Mouse (Mus musculus): ENCODE measurements around the gene AL732309.1. TPM values are rescaled to one million over a fixed set of nuclear protein-coding genes. Genes with fewer than 3 reads are reported as not detected.
A peak's percentile ranks its signal among the peaks of the same experiment; 100 is the strongest.

The AL732309.1 gene
- polyA plus RNA-seq, 1 experiment from 2014 or later = 5.7 TPM

- peaks cover 51% of the 10 kb centered on the region for H3K27me3 ChIP-seq (ENCODE audit: insufficient read depth, poor library complexity, severe bottlenecking)
Measured at GRCm38 (mm10) chr2:25286837-25287636, 40.4 kb upstream of the AL732309.1 start.

GRCm38 (mm10) chr2:25286314-25286713, 39.7 kb upstream of the AL732309.1 start:
- Histone ChIP-seq H3K4me1 (replicated peaks) (peaks cover 15% of the 10 kb centered on the region), H3K27ac (no peak overlapping the region), H3K4me3 (no peak overlapping the region), H3K27me3 (ENCODE audit: insufficient read depth, poor library complexity, severe bottlenecking) (peaks cover 44% of the 10 kb centered on the region), H3K9me3 (no peaks in the 10 kb centered on the region), H3K36me3 (peaks cover 51% of the 10 kb centered on the region)
- 88% methylated on average over 1 of the region's 1 CpGs for WGBS
- no peak for DNase-seq (ENCODE audit: low spot score)

More at GRCm38 (mm10) chr2:25286837-25287636, 40.4 kb upstream of the AL732309.1 start:
- H3K4me1 ChIP-seq (replicated peaks) = peaks cover 22% of the 10 kb centered on the region
- DNase-seq (ENCODE audit: low spot score) = no peak
- H3K4me3 ChIP-seq = no peak overlapping the region
- 62% methylated on average over 7 of the region's 7 CpGs for WGBS
- H3K9me3 ChIP-seq = no peaks in the 10 kb centered on the region
- H3K36me3 ChIP-seq = peaks cover 44% of the 10 kb centered on the region
- no peak overlapping the region for H3K27ac ChIP-seq

DNA sequence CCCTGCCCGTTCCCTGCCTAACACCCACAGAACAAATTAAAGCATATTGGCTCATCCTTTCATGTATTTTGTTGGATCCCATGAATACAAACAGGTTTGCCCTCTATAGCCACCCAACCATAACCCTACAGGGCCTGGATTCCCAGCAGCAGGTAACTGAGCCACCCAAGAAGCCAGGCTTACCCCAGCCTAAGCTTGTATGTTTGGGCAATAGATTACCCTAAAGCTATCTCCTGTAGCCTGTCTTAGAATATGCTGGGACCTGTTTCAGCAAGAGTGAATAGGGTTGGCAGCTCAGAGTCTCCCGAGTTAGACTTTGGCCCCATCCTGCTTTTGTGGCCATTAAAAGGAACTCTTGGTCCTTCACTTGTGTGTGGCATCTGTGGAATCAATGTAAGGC, 38.9 kb upstream of the AL732309.1 start:
- Histone ChIP-seq H3K4me3 (no peak overlapping the region), H3K36me3 (peaks cover 59% of the 10 kb centered on the region), H3K4me1 (replicated peaks) (peaks cover 9% of the 10 kb centered on the region), H3K27ac (no peak overlapping the region), H3K9me3 (no peaks in the 10 kb centered on the region), H3K27me3 (ENCODE audit: insufficient read depth, poor library complexity, severe bottlenecking) (peaks cover 36% of the 10 kb centered on the region)
- 92% methylated on average over 2 of the region's 2 CpGs for WGBS
- DNase-seq (ENCODE audit: low spot score) = no peak

DNA sequence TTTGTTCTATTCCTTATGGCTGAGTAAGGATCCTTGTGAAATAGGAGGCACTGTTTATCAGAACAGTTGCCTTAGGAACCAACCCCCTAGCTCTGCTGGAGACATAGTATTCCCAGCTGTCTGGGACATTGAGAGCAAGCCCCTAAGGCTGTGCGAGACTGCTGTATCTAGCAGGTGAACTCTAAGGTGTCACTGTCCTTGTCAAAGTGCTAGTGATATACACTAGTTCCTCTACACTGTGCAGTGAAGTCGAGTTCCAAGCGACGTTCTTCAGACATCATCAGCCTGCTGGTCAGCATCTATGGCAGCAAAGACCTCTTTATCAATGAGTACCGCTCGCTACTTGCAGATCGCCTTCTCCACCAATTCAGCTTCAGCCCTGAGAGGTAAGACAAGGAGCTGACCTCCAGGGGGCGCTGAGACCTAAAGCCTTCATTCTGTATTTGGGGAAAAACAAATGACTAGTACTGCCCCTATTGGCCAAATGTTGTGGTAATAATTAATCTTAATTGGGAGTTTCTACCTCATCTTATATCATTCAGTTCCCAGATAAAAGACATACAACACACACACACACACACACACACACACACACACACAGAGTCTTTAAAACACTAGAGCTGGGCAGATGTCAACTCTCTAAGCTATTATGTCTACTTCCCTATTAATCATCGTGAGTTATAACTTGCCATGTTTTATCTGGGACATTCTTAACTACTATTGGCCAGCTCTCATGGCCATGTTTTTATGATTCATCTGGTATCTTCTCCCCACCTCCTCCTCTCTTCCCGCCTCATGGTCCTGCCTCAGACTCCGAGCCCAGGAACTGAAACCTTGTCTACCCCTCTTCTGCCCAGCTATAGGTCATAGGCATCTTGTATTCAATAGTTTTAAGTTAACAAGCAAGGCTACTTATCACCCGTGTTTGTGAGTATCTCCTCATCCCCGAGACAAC, 32.5 kb upstream of the AL732309.1 start:
- 63% methylated on average over 13 of the region's 13 CpGs for WGBS
- Histone ChIP-seq H3K27ac (no peak overlapping the region), H3K36me3 (peaks cover 100% of the 10 kb centered on the region), H3K9me3 (no peaks in the 10 kb centered on the region), H3K4me3 (no peak overlapping the region), H3K27me3 (ENCODE audit: insufficient read depth, poor library complexity, severe bottlenecking) (no peaks in the 10 kb centered on the region), H3K4me1 (replicated peaks) (peaks cover 2% of the 10 kb centered on the region; the same call in 1 of the 2 replicates)
- peak; percentile 81 for DNase-seq (ENCODE audit: low spot score)

GRCm38 (mm10) chr2:25273010-25273409, 26.3 kb upstream of the AL732309.1 start:
- H3K4me1 ChIP-seq (replicated peaks) = peaks cover 34% of the 10 kb centered on the region
- H3K27ac ChIP-seq = peak overlapping the region; percentile 91
- no peaks in the 10 kb centered on the region for H3K27me3 ChIP-seq (ENCODE audit: insufficient read depth, poor library complexity, severe bottlenecking)
- DNase-seq (ENCODE audit: low spot score) = no peak
- H3K36me3 ChIP-seq = peaks cover 81% of the 10 kb centered on the region
- no peaks in the 10 kb centered on the region for H3K9me3 ChIP-seq
- 40% methylated on average over 16 of the region's 16 CpGs for WGBS
- H3K4me3 ChIP-seq = peak overlapping the region; percentile 91

- Histone ChIP-seq H3K27me3 (ENCODE audit: insufficient read depth, poor library complexity, severe bottlenecking) (no peaks in the 10 kb centered on the region), H3K36me3 (peaks cover 80% of the 10 kb centered on the region), H3K4me3 (peak overlapping the region; percentile 91), H3K9me3 (no peaks in the 10 kb centered on the region), H3K27ac (peak overlapping the region; percentile 91), H3K4me1 (replicated peaks) (peaks cover 36% of the 10 kb centered on the region)
- no peak for DNase-seq (ENCODE audit: low spot score)
- under 1% methylated on average over 29 of the region's 29 CpGs for WGBS
Measured at GRCm38 (mm10) chr2:25272515-25272914, 25.9 kb upstream of the AL732309.1 start.

- peaks cover 74% of the 10 kb centered on the region for H3K36me3 ChIP-seq
- H3K4me3 ChIP-seq = peak within 1 kb of the TSS; percentile 91
- peak within 1 kb of the TSS; percentile 91 for H3K27ac ChIP-seq
- H3K9me3 ChIP-seq = no peaks in the 10 kb centered on the region
- H3K4me1 ChIP-seq (replicated peaks) = peaks cover 41% of the 10 kb centered on the region
- H3K27me3 ChIP-seq (ENCODE audit: insufficient read depth, poor library complexity, severe bottlenecking) = no peaks in the 10 kb centered on the region
- DNase-seq (ENCODE audit: low spot score) = peak; percentile 99
- under 1% methylated on average over 55 of the region's 55 CpGs for WGBS
Measured at GRCm38 (mm10) chr2:25271827-25272511, 25.3 kb upstream of the AL732309.1 start, which contains the start of the genes Ssna1 and Anapc2. Gene Ssna1, minus strand, starts transcription at chr2:25272438. Gene Anapc2, plus strand, starts transcription at chr2:25272478.

- WGBS = 80% methylated on average over 4 of the region's 4 CpGs
- no peak overlapping the region for H3K27ac ChIP-seq
- peaks cover 37% of the 10 kb centered on the region for H3K36me3 ChIP-seq
- H3K4me1 ChIP-seq (replicated peaks) = peaks cover 65% of the 10 kb centered on the region
- peaks cover 26% of the 10 kb centered on the region for H3K27me3 ChIP-seq (ENCODE audit: insufficient read depth, poor library complexity, severe bottlenecking)
- H3K4me3 ChIP-seq = no peak overlapping the region
- DNase-seq (ENCODE audit: low spot score) = no peak
- no peaks in the 10 kb centered on the region for H3K9me3 ChIP-seq
Measured at GRCm38 (mm10) chr2:25267746-25268309, 21.2 kb upstream of the AL732309.1 start.

DNA sequence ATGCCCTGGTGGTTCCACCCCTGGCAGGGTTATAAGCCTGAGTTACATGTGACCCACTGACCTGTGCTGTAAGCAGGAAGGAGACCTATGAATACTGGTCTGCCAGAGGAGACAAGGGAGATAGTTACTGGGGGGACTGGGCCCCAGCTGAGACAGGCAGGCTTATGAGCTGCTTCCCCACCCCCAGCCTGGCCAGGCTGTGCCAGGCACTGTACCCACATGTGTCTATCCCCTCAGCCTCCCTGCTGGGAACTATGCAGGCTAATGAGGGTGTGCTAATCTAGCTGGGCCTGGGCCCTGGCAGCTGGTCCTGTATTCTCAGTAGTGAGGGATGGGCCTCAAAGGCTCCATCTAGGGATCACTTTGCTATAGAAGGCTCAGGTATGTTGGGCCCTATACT, 20.6 kb upstream of the AL732309.1 start:
- no peak overlapping the region for H3K4me3 ChIP-seq
- no peak overlapping the region for H3K27ac ChIP-seq
- peaks cover 37% of the 10 kb centered on the region for H3K36me3 ChIP-seq
- peaks cover 68% of the 10 kb centered on the region for H3K4me1 ChIP-seq (replicated peaks)
- no peaks in the 10 kb centered on the region for H3K9me3 ChIP-seq
- peaks cover 26% of the 10 kb centered on the region for H3K27me3 ChIP-seq (ENCODE audit: insufficient read depth, poor library complexity, severe bottlenecking)
- no peak for DNase-seq (ENCODE audit: low spot score)

- DNase-seq (ENCODE audit: low spot score) = no peak
- Histone ChIP-seq H3K9me3 (no peaks in the 10 kb centered on the region), H3K4me1 (replicated peaks) (peaks cover 71% of the 10 kb centered on the region)
Measured at GRCm38 (mm10) chr2:25266720-25267119, 20.1 kb upstream of the AL732309.1 start.

GRCm38 (mm10) chr2:25265897-25266656, 19.4 kb upstream of the AL732309.1 start:
- H3K36me3 ChIP-seq = peaks cover 34% of the 10 kb centered on the region
- peak overlapping the region; percentile 18 for H3K4me3 ChIP-seq
- no peak for DNase-seq (ENCODE audit: low spot score)
- H3K9me3 ChIP-seq = no peaks in the 10 kb centered on the region
- WGBS = 76% methylated on average over 6 of the region's 6 CpGs
- H3K27me3 ChIP-seq (ENCODE audit: insufficient read depth, poor library complexity, severe bottlenecking) = peaks cover 26% of the 10 kb centered on the region
- H3K4me1 ChIP-seq (replicated peaks) = peaks cover 67% of the 10 kb centered on the region
- no peak overlapping the region for H3K27ac ChIP-seq

More at GRCm38 (mm10) chr2:25266720-25267119, 20.1 kb upstream of the AL732309.1 start:
- peaks cover 37% of the 10 kb centered on the region for H3K36me3 ChIP-seq
- 70% methylated on average over 2 of the region's 2 CpGs for WGBS
- no peak overlapping the region for H3K4me3 ChIP-seq
- H3K27me3 ChIP-seq (ENCODE audit: insufficient read depth, poor library complexity, severe bottlenecking) = peaks cover 26% of the 10 kb centered on the region
- H3K27ac ChIP-seq = no peak overlapping the region
